Mouse (Mus musculus): ENCODE results near the gene Zfp92. TPM values are rescaled to one million over a fixed set of nuclear protein-coding genes. Genes with fewer than 3 reads are reported as not detected.

The Zfp92 gene
- polyA plus RNA-seq, 1 experiment from 2014 or later: 0.22 TPM

DNA sequence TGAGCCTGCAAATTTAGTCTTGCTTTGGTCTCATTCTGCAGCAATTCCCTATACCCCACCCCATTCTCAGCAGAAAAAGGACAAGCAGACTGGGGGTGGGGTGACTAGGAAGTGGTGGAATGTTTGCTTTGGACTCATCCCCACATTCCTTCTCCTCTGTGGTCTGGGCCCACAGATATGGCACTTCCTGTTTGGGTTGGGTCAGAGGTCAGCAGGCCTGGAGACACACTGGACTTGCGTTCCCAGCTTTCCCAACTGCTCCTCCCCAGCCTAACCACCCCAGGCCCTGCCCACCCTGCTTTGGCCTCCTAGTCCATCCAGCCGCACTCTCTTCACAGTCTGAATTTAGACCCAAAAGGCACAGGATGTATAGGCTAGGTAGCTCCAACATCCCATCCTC lies 65.7 kb downstream of the Zfp92 start:
- no peaks in the 10 kb centered on the region for H3K36me3 ChIP-seq
- no peak overlapping the region for H3K4me3 ChIP-seq
- H3K4me1 ChIP-seq: no peaks in the 10 kb centered on the region
- no peak overlapping the region for H3K27ac ChIP-seq (replicated peaks)
- 86% methylated on average over 2 of the region's 2 CpGs for WGBS
- no peaks in the 10 kb centered on the region for H3K9me3 ChIP-seq
- ATAC-seq (ENCODE audit: low FRiP score, low read depth): no peak
- no peak overlapping the region for H3K4me2 ChIP-seq (replicated peaks)
- H3K9ac ChIP-seq (replicated peaks): no peak overlapping the region
- peaks cover 9% of the 10 kb centered on the region; the same call in 1 of the 2 replicates for H3K27me3 ChIP-seq

DNA sequence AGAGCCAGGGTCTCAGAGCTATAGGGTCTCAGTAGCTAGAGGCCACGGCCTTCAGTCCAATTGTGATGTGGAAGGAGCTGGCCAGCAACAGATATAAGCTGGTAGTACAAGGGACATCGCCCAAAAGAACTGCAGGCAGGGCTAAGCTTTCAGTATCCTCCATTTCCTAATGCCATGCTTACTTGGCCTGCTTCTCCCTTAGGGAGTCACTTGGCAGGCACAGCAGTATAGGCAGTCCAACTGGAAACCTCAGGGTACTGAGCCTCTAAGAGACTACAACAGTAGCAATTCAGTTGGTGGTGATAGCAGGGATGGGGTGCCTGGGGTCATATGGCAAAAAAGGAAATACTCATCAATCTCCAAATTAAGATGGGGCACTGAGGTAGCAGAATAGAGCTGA lies 66.6 kb downstream of the Zfp92 start:
- H3K9ac ChIP-seq (replicated peaks): no peak overlapping the region
- H3K4me1 ChIP-seq: no peaks in the 10 kb centered on the region
- 84% methylated on average over 2 of the region's 2 CpGs for WGBS
- no peak overlapping the region for H3K4me3 ChIP-seq
- H3K9me3 ChIP-seq: no peaks in the 10 kb centered on the region
- no peak for ATAC-seq (ENCODE audit: low FRiP score, low read depth)
- no peak overlapping the region for H3K4me2 ChIP-seq (replicated peaks)
- no peak overlapping the region for H3K27ac ChIP-seq (replicated peaks)
- H3K36me3 ChIP-seq: no peaks in the 10 kb centered on the region
- peaks cover 9% of the 10 kb centered on the region; the same call in 1 of the 2 replicates for H3K27me3 ChIP-seq

Other genes with a start within 250 kb of the Zfp92 start
- gene Spin2d, start 234.1 kb upstream of the Zfp92 start, polyA plus RNA-seq (2016; fragmentation: Nextera tagmentation; extraction: Ambion mirVana): not detected in 2 replicates
- gene Xlr3b, start 218.9 kb upstream of the Zfp92 start, polyA plus RNA-seq (2016; fragmentation: Nextera tagmentation; extraction: Ambion mirVana): 14.1 and 16.1 TPM in 2 replicates
- 0.43 and 0.70 TPM in 2 replicates for gene Xlr4b, start 196.8 kb upstream of the Zfp92 start, polyA plus RNA-seq (2016; fragmentation: Nextera tagmentation; extraction: Ambion mirVana)
- gene F8a, start 182.8 kb upstream of the Zfp92 start, polyA plus RNA-seq (2016; fragmentation: Nextera tagmentation; extraction: Ambion mirVana): 23.1 and 23.2 TPM in 2 replicates
- gene Xlr4c, start 168.0 kb upstream of the Zfp92 start, polyA plus RNA-seq (2016; fragmentation: Nextera tagmentation; extraction: Ambion mirVana): not detected in 2 replicates
- 0.37 TPM in 1 of 2 replicates, not detected in the other for gene Xlr3c, start 145.7 kb upstream of the Zfp92 start, polyA plus RNA-seq (2016; fragmentation: Nextera tagmentation; extraction: Ambion mirVana)
- 0.14 and 0.16 TPM in 2 replicates for gene Xlr5a, start 118.1 kb upstream of the Zfp92 start, polyA plus RNA-seq (2016; fragmentation: Nextera tagmentation; extraction: Ambion mirVana)
- not detected in 2 replicates for gene Xlr5c, start 118.1 kb upstream of the Zfp92 start, polyA plus RNA-seq (2016; fragmentation: Nextera tagmentation; extraction: Ambion mirVana)
- not detected in 2 replicates for gene Gm45015, start 74.3 kb upstream of the Zfp92 start, polyA plus RNA-seq (2016; fragmentation: Nextera tagmentation; extraction: Ambion mirVana)
- gene Zfp275, start 68.5 kb upstream of the Zfp92 start, polyA plus RNA-seq (2016; fragmentation: Nextera tagmentation; extraction: Ambion mirVana): 18.6 and 19.1 TPM in 2 replicates
- gene Gm18336, start 12.4 kb upstream of the Zfp92 start, polyA plus RNA-seq (2016; fragmentation: Nextera tagmentation; extraction: Ambion mirVana): not detected in 2 replicates
- not detected in 2 replicates for gene Trex2, start 24.2 kb downstream of the Zfp92 start, polyA plus RNA-seq (2016; fragmentation: Nextera tagmentation; extraction: Ambion mirVana)
- gene Haus7, start 47.9 kb downstream of the Zfp92 start, polyA plus RNA-seq (2016; fragmentation: Nextera tagmentation; extraction: Ambion mirVana): 62.7 and 69.6 TPM in 2 replicates
- 36.2 and 43.1 TPM in 2 replicates for gene Bgn, start 72.5 kb downstream of the Zfp92 start, polyA plus RNA-seq (2016; fragmentation: Nextera tagmentation; extraction: Ambion mirVana)
- gene Atp2b3, start 92.0 kb downstream of the Zfp92 start, polyA plus RNA-seq (2016; fragmentation: Nextera tagmentation; extraction: Ambion mirVana): 0.94 and 0.99 TPM in 2 replicates
- gene Dusp9, start 228.3 kb downstream of the Zfp92 start, polyA plus RNA-seq (2016; fragmentation: Nextera tagmentation; extraction: Ambion mirVana): 3.9 and 4.1 TPM in 2 replicates
- 26.2 and 30.0 TPM in 2 replicates for gene Pnck, start 249.0 kb downstream of the Zfp92 start, polyA plus RNA-seq (2016; fragmentation: Nextera tagmentation; extraction: Ambion mirVana)